In the genomic region with DNA sequence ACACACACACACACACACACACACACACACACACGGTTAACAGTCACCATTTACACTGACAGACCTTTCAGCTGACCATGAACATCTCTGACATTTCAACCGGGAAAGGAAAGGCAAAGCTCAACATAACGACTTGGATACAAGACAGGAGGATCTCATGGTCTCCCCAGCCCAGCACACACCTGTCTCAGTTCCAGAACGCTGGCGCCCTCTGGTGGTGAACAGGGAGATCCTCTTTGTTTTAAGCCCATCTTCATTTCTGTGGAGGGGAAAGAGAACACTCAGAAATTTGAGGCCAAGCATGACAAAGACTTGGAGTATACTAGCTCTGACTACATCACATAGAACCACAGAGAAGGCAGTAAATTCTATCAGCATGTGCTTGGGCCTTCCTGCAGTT, we compare ENCODE assay signal across 8 mouse cellular contexts.
DNase-seq lines count a peak whose midpoint lies in the region; ATAC-seq and TF ChIP-seq lines count a peak whose summit lies in the region.

No protein-coding gene starts in this region.

- H3K4me3 ChIP-seq in heart, embryonic 12.5 days = no peak overlapping the region
- H3K4me3 ChIP-seq in lung, embryonic 14.5 days (ENCODE audit: low read depth, low read length) = no peak overlapping the region
- no peak overlapping the region for H3K4me3 ChIP-seq in thymus, adult 2 months (ENCODE audit: control insufficient read depth, insufficient read depth, low read length)

- no peaks in the 10 kb centered on the region for H3K9me3 ChIP-seq in heart, embryonic 12.5 days (replicated peaks)
- no peaks in the 10 kb centered on the region for H3K9me3 ChIP-seq in lung, embryonic 14.5 days (ENCODE audit: low read depth, low read length)

- H3K36me3 ChIP-seq in heart, embryonic 12.5 days = peaks cover 9% of the 10 kb centered on the region; the same call in 1 of the 2 replicates
- peaks cover 43% of the 10 kb centered on the region for H3K36me3 ChIP-seq in lung, embryonic 14.5 days (ENCODE audit: insufficient read depth)
- no peaks in the 10 kb centered on the region for H3K36me3 ChIP-seq in thymus, adult 2 months (ENCODE audit: control insufficient read depth, insufficient read depth, low read length)

- no peaks in the 10 kb centered on the region for H3K4me1 ChIP-seq in heart, embryonic 12.5 days (replicated peaks)
- 0 out of 2 replicates have a peak, but pooled peaks cover 2% of the 10 kb centered on the region for H3K4me1 ChIP-seq in lung, embryonic 14.5 days (ENCODE audit: insufficient read depth)
- H3K4me1 ChIP-seq in thymus, adult 2 months (replicated peaks; ENCODE audit: control insufficient read depth, insufficient read depth, low read length) = no peaks in the 10 kb centered on the region

- no peak overlapping the region for H3K9ac ChIP-seq in heart, embryonic 12.5 days
- no peak overlapping the region for H3K9ac ChIP-seq in lung, embryonic 14.5 days

- peak; percentile 45; the same call in 1 of the 2 replicates for ATAC-seq in heart, embryonic 12.5 days (ENCODE audit: insufficient number of reproducible peaks, low FRiP score)
- no peak; the same call in 1 of the 2 replicates for ATAC-seq in lung, embryonic 14.5 days (ENCODE audit: insufficient read depth)

- no peak overlapping the region for H3K27ac ChIP-seq in heart, embryonic 12.5 days (ENCODE audit: poor library complexity, severe bottlenecking)
- no peak overlapping the region for H3K27ac ChIP-seq in lung, embryonic 14.5 days (ENCODE audit: low read depth)
- no peak overlapping the region for H3K27ac ChIP-seq in thymus, adult 2 months (ENCODE audit: control insufficient read depth, insufficient read depth, low read length)

- H3K27me3 ChIP-seq in heart, embryonic 12.5 days (replicated peaks) = 0 out of 2 replicates have a peak, but pooled peaks cover 3% of the 10 kb centered on the region
- H3K27me3 ChIP-seq in lung, embryonic 14.5 days (ENCODE audit: insufficient read depth, low read length) = no peaks in the 10 kb centered on the region
- H3K27me3 ChIP-seq in thymus, adult 2 months (ENCODE audit: control insufficient read depth, insufficient read depth, low read length) = no peaks in the 10 kb centered on the region

- no peak for TF ChIP-seq POLR2A in thymus, adult 2 months (IDR thresholded peaks at IDR 0.05; ENCODE audit: control insufficient read depth, extremely low read depth, insufficient read depth, low read length, poor library complexity)

- 6% methylated on average over 5 of the region's 5 CpGs for WGBS in heart, embryonic 12.5 days
- WGBS in lung, embryonic 14.5 days = 3% methylated on average over 5 of the region's 5 CpGs
- 19% methylated on average over 5 of the region's 5 CpGs for WGBS in thymus, adult 2 months

- no peak overlapping the region for H3K4me2 ChIP-seq in heart, embryonic 12.5 days
- H3K4me2 ChIP-seq in lung, embryonic 14.5 days = no peak overlapping the region

- peak; percentile 90 for DNase-seq in CD4-positive, CD25-positive, alpha-beta regulatory T cell, adult 2 months (ENCODE audit: low read depth, low spot score)
- DNase-seq in adrenal gland, postnatal 14 days = peak; percentile 90
- DNase-seq in embryo, embryonic 9.5 days (ENCODE audit: extremely low spot score) = peak; percentile 77
- DNase-seq in kidney, postnatal 10 days = peak; percentile 90
- peak; percentile 87 for DNase-seq in lung, embryonic 14.5 days
- peak; percentile 56 for DNase-seq in ovary, postnatal 10 days (ENCODE audit: low spot score)
- peak; percentile 72 for DNase-seq in thymus, adult 2 months

- TF ChIP-seq CTCF in lung, embryonic 14.5 days (IDR thresholded peaks at IDR 0.05; ENCODE audit: low read depth) = peak; percentile 94
- peak; percentile 71; the same call in 1 of the 2 replicates for TF ChIP-seq CTCF in thymus, adult 2 months (IDR thresholded peaks at IDR 0.05; ENCODE audit: borderline replicate concordance, control insufficient read depth, extremely low read depth, insufficient read depth, low read length, poor library complexity)
